Mouse (Mus musculus) liver, postnatal 0 days (tissue): ENCODE measurements around the gene Nip7. TPM values are rescaled to one million over a fixed set of nuclear protein-coding genes. Genes with fewer than 3 reads are reported as not detected.
A peak's percentile ranks its signal among the peaks of the same experiment; 100 is the strongest.

Experiments used
- ATAC-seq: fragments of 200-750 bp; cut with Nextera tagmentation; 2 replicates; pipeline ENCODE4 v1.8.0; 2017; ENCODE audit warnings: mild to moderate bottlenecking, moderate library complexity
- DNase-seq: peaks from one replicate; pipeline ENCODE4 v3.0.0-alpha.2; 2016
- H3K27ac ChIP-seq: fragments of 300-500 bp; sonication (generic); 2 replicates; pipeline ENCODE4 v1.5.1; 2014; ENCODE audit warnings: antibody characterized with exemption, moderate library complexity, mild to moderate bottlenecking, low read depth
- H3K27me3 ChIP-seq: fragments of 300-500 bp; sonication (generic); 2 replicates; pipeline ENCODE4 v1.6.1; 2014; ENCODE audit warnings: low read length, control low read depth, mixed read lengths; ENCODE audit not compliant: insufficient read depth
- H3K36me3 ChIP-seq: fragments of 300-500 bp; sonication (generic); replicated peaks from 2 replicates; pipeline ENCODE4 v1.6.1; 2014; ENCODE audit warnings: mild to moderate bottlenecking, control low read depth, low read length, moderate library complexity, mixed read lengths; ENCODE audit not compliant: insufficient read depth
- H3K4me1 ChIP-seq: fragments of 300-500 bp; sonication (generic); 2 replicates; pipeline ENCODE4 v1.6.1; 2014; ENCODE audit warnings: antibody characterized with exemption, mild to moderate bottlenecking, control low read depth; ENCODE audit not compliant: insufficient read depth
- H3K4me2 ChIP-seq: fragments of 300-500 bp; sonication (generic); 2 replicates; pipeline ENCODE4 v1.6.1; 2014; ENCODE audit warnings: low read depth, mild to moderate bottlenecking, low read length, moderate library complexity, mixed read lengths
- H3K4me3 ChIP-seq: fragments of 300-500 bp; sonication (generic); 2 replicates; pipeline ENCODE4 v1.5.1; 2014; ENCODE audit warnings: low read depth, low read length
- H3K9ac ChIP-seq: fragments of 300-500 bp; sonication (generic); replicated peaks from 2 replicates; pipeline ENCODE4 v1.6.1; 2014; ENCODE audit warnings: mild to moderate bottlenecking, moderate library complexity
- H3K9me3 ChIP-seq: fragments of 300-500 bp; sonication (generic); 2 replicates; pipeline ENCODE4 v1.6.1; 2016; ENCODE audit warnings: mild to moderate bottlenecking, control low read depth, low read length, mixed read lengths
- CTCF ChIP-seq: sonication (generic); IDR thresholded peaks from 2 replicates; pipeline ENCODE4 v1.5.1; 2016; ENCODE audit warnings: antibody characterized with exemption, low read depth
- EP300 ChIP-seq: IDR thresholded peaks from 2 replicates; pipeline ENCODE4 v1.6.1; 2016; ENCODE audit warnings: antibody characterized with exemption, low read depth, mild to moderate bottlenecking
- WGBS: fragments of 180-500 bp; shearing (Covaris S2); extraction: QIAGEN DNeasy Blood & Tissue Kit; methylation state at CpG from one replicate; pipeline ENCODE4 v1.1.7; 2014; ENCODE audit not compliant: insufficient replicate concordance; 5-methylcytosine and 5-hydroxymethylcytosine counted together
- polyA plus RNA-seq: library from polyadenylated mRNA; unstranded; fragments of >200 nt; fragmentation: Nextera tagmentation; extraction: Ambion mirVana; gene quantifications from 2 replicates; pipeline ENCODE4 v1.2.1, GENCODE M21; 2015

Nip7 gene
- polyA plus RNA-seq, 1 experiment from 2014 or later = 31.2 TPM

GRCm38 (mm10) chr8:107056973-107057369 lies 294 bp downstream of the Nip7 start:
- H3K27me3 ChIP-seq = no peaks in the 10 kb centered on the region
- TF ChIP-seq CTCF = no peak
- no peak; the same call in 1 of the 2 replicates for TF ChIP-seq EP300
- peak overlapping the region; percentile 84 for H3K9ac ChIP-seq
- H3K4me3 ChIP-seq = peak overlapping the region; percentile 92
- under 1% methylated on average over 33 of the region's 33 CpGs for WGBS
- H3K4me2 ChIP-seq = peak overlapping the region; percentile 94
- H3K4me1 ChIP-seq = peaks cover 23% of the 10 kb centered on the region
- peaks cover 39% of the 10 kb centered on the region for H3K36me3 ChIP-seq
- H3K27ac ChIP-seq = peak overlapping the region; percentile 58
- ATAC-seq = peak; percentile 56
- no peaks in the 10 kb centered on the region for H3K9me3 ChIP-seq
- DNase-seq = no peak

GRCm38 (mm10) chr8:107062613-107063012 lies 5.9 kb downstream of the Nip7 start:
- Histone ChIP-seq H3K4me1 (peaks cover 10% of the 10 kb centered on the region), H3K9me3 (no peaks in the 10 kb centered on the region), H3K27ac (no peak overlapping the region), H3K4me3 (no peak overlapping the region), H3K4me2 (no peak overlapping the region), H3K27me3 (no peaks in the 10 kb centered on the region), H3K36me3 (peaks cover 9% of the 10 kb centered on the region), H3K9ac (no peak overlapping the region)
- 74% methylated on average over 1 of the region's 1 CpGs for WGBS
- TF ChIP-seq EP300 (no peak), CTCF (no peak)
- ATAC-seq (no peak), DNase-seq (no peak)

- ATAC-seq (peak; percentile 79), DNase-seq (peak; percentile 34)
- Histone ChIP-seq H3K4me2 (no peak within 1 kb of the TSS), H3K27me3 (no peaks in the 10 kb centered on the region), H3K9me3 (no peaks in the 10 kb centered on the region), H3K27ac (no peak within 1 kb of the TSS), H3K4me1 (peaks cover 2% of the 10 kb centered on the region; the same call in 1 of the 2 replicates), H3K4me3 (no peak within 1 kb of the TSS), H3K36me3 (peaks cover 11% of the 10 kb centered on the region; the same call in 1 of the 2 replicates), H3K9ac (no peak within 1 kb of the TSS)
- WGBS = 49% methylated on average over 17 of the region's 17 CpGs
- TF ChIP-seq EP300 (no peak), CTCF (no peak)
Measured at GRCm38 (mm10) chr8:107065511-107066496, 9.1 kb downstream of the Nip7 start, which contains the start of gene Tmed6. TSS of gene Tmed6 (minus strand) at chr8:107065644.

GRCm38 (mm10) chr8:107073706-107074105 lies 17.0 kb downstream of the Nip7 start:
- H3K27ac ChIP-seq = no peak overlapping the region
- no peak overlapping the region for H3K4me2 ChIP-seq
- TF ChIP-seq CTCF (no peak), EP300 (no peak)
- no peak overlapping the region for H3K4me3 ChIP-seq
- WGBS = 65% methylated on average over 4 of the region's 4 CpGs
- no peaks in the 10 kb centered on the region for H3K9me3 ChIP-seq
- no peaks in the 10 kb centered on the region for H3K4me1 ChIP-seq
- H3K36me3 ChIP-seq = peaks cover 59% of the 10 kb centered on the region
- no peak overlapping the region for H3K9ac ChIP-seq
- ATAC-seq = no peak
- H3K27me3 ChIP-seq = no peaks in the 10 kb centered on the region
- no peak for DNase-seq

GRCm38 (mm10) chr8:107074128-107074527 lies 17.5 kb downstream of the Nip7 start:
- H3K36me3 ChIP-seq = peaks cover 63% of the 10 kb centered on the region
- H3K27me3 ChIP-seq = no peaks in the 10 kb centered on the region
- no peak overlapping the region for H3K27ac ChIP-seq
- ATAC-seq = no peak
- no peak overlapping the region for H3K9ac ChIP-seq
- no peak overlapping the region for H3K4me3 ChIP-seq
- no peak for TF ChIP-seq CTCF
- TF ChIP-seq EP300 = no peak
- H3K4me2 ChIP-seq = no peak overlapping the region
- WGBS = 90% methylated on average over 1 of the region's 1 CpGs
- H3K9me3 ChIP-seq = no peaks in the 10 kb centered on the region
- no peak for DNase-seq
- H3K4me1 ChIP-seq = no peaks in the 10 kb centered on the region

- 83% methylated on average over 7 of the region's 7 CpGs for WGBS
- no peak overlapping the region for H3K4me3 ChIP-seq
- no peaks in the 10 kb centered on the region for H3K4me1 ChIP-seq
- no peak overlapping the region for H3K4me2 ChIP-seq
- H3K9me3 ChIP-seq = no peaks in the 10 kb centered on the region
- ATAC-seq (no peak), DNase-seq (no peak)
- H3K9ac ChIP-seq = no peak overlapping the region
- peaks cover 69% of the 10 kb centered on the region for H3K36me3 ChIP-seq
- no peak overlapping the region for H3K27ac ChIP-seq
- TF ChIP-seq CTCF = no peak
- TF ChIP-seq EP300 = no peak
- no peaks in the 10 kb centered on the region for H3K27me3 ChIP-seq
Measured at GRCm38 (mm10) chr8:107076239-107076888, 19.7 kb downstream of the Nip7 start.
